Mouse (Mus musculus) regulatory T cell (primary cell): ENCODE data around the gene Scarb1.

Experiments used
- in situ Hi-C: fragments of 300-600 bp; cut with MboI, MseI; formaldehyde crosslinking; loops from one replicate; pipeline ENCODE4 v1.15.1; 2025; ENCODE audit warnings: high pct_unique_total_duplicates

Gene Scarb1

GRCm38 (mm10) chr5:125306824-125307223 is 34.1 kb downstream of the Scarb1 start:
- in situ Hi-C loops = no loop called here

- in situ Hi-C loops = no loop called here
Observed at GRCm38 (mm10) chr5:125306372-125306771, 34.5 kb downstream of the Scarb1 start.

- in situ Hi-C loops = no loop called here
Observed at GRCm38 (mm10) chr5:125305229-125306081, 35.4 kb downstream of the Scarb1 start.

- in situ Hi-C loops = no loop called here
Observed at GRCm38 (mm10) chr5:125304245-125304856, 36.5 kb downstream of the Scarb1 start.

- in situ Hi-C loops = no loop called here
Observed at GRCm38 (mm10) chr5:125303055-125303454, 37.8 kb downstream of the Scarb1 start.

- in situ Hi-C loops = no loop called here
Observed at GRCm38 (mm10) chr5:125298234-125298633, 42.7 kb downstream of the Scarb1 start.

GRCm38 (mm10) chr5:125297171-125297570 is 43.7 kb downstream of the Scarb1 start:
- in situ Hi-C loops = no loop called here

GRCm38 (mm10) chr5:125292951-125293350 is 47.9 kb downstream of the Scarb1 start:
- in situ Hi-C loops = no loop called here

- in situ Hi-C loops = no loop called here
Observed at GRCm38 (mm10) chr5:125291895-125292294, 49.0 kb downstream of the Scarb1 start.

GRCm38 (mm10) chr5:125291387-125291786 is 49.5 kb downstream of the Scarb1 start:
- in situ Hi-C loops = no loop called here

- in situ Hi-C loops = no loop called here
Observed at GRCm38 (mm10) chr5:125287053-125287655, 53.7 kb downstream of the Scarb1 start.

GRCm38 (mm10) chr5:125286090-125286489 is 54.8 kb downstream of the Scarb1 start:
- in situ Hi-C loops = no loop called here

- in situ Hi-C loops = no loop called here
Observed at GRCm38 (mm10) chr5:125283748-125284640, 56.9 kb downstream of the Scarb1 start.

GRCm38 (mm10) chr5:125279216-125279615 is 61.7 kb downstream of the Scarb1 start:
- in situ Hi-C loops = loop anchor here (10.0 kb wide), 1 partner anchor 56 kb away; no protein-coding TSS in a partner anchor

GRCm38 (mm10) chr5:125278314-125278713 is 62.6 kb downstream of the Scarb1 start:
- in situ Hi-C loops = loop anchor here (10.0 kb wide), 1 partner anchor 56 kb away; no protein-coding TSS in a partner anchor

- in situ Hi-C loops = loop anchor here (10.0 kb wide), 1 partner anchor 57 kb away; no protein-coding TSS in a partner anchor
Observed at GRCm38 (mm10) chr5:125277313-125277712, 63.6 kb downstream of the Scarb1 start.

GRCm38 (mm10) chr5:125276765-125277164 is 64.1 kb downstream of the Scarb1 start:
- in situ Hi-C loops = loop anchor here (10.0 kb wide), 1 partner anchor 58 kb away; no protein-coding TSS in a partner anchor

GRCm38 (mm10) chr5:125275315-125275714 is 65.6 kb downstream of the Scarb1 start:
- in situ Hi-C loops = loop anchor here (10.0 kb wide), 1 partner anchor 59 kb away; no protein-coding TSS in a partner anchor

GRCm38 (mm10) chr5:125274773-125275172 is 66.1 kb downstream of the Scarb1 start:
- in situ Hi-C loops = loop anchor here (5.0 to 10.0 kb wide), 2 partner anchors 60 to 367 kb away; no protein-coding TSS in a partner anchor

GRCm38 (mm10) chr5:125274182-125274581 is 66.7 kb downstream of the Scarb1 start:
- in situ Hi-C loops = loop anchor here (5.0 to 10.0 kb wide), 2 partner anchors 61 to 367 kb away; no protein-coding TSS in a partner anchor

- in situ Hi-C loops = loop anchor here (5.0 to 10.0 kb wide), 2 partner anchors 61 to 366 kb away; no protein-coding TSS in a partner anchor
Observed at GRCm38 (mm10) chr5:125273666-125274109, 67.2 kb downstream of the Scarb1 start.
